Mouse (Mus musculus): ENCODE results near the gene Vsig10. TPM values are rescaled to one million over a fixed set of nuclear protein-coding genes. Genes with fewer than 3 reads are reported as not detected.

The Vsig10 gene
- total RNA-seq, 2 experiments from 2014 or later: 16.3 to 23.0 TPM

DNA sequence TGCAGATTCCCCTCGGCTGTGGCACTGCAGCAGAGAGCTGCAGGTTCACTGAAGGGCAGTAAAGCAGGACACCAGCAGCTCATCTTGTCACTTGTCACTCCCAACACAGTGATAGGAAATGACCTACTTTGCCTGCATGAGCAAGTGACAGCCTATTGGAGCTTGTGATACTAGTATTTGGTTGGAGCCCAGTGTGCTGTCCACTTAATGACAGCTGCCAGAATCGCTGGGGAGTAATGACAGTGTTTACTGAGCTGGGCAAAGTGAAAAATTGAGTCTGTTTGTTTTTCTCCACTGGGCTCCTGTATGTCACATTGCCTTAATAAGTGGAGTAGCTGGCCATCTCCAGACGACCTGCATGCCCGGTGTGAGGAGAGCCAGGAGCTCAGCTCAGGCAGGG lies 61.3 kb downstream of the Vsig10 start:
- DNase-seq: no peak

DNA sequence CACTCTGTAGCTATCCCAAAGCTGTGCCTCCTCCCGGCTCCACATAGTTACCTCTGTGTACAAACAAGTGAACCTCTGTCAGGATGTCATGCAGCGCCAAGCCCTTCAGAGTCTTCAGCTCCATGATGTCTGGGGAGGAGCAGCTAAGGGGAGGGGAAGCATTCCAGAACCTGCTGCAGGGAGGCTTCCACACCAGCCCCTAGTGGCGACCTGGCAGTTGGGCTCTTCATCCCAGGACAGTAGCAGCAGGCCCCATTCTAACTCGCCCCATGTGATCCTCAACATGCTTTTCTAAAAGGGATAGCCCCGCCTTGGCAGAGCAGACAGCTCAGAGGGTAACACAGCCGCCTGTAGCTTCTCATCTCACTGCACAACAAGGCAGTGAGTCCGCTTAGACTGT lies 62.9 kb downstream of the Vsig10 start:
- no peak for DNase-seq

DNA sequence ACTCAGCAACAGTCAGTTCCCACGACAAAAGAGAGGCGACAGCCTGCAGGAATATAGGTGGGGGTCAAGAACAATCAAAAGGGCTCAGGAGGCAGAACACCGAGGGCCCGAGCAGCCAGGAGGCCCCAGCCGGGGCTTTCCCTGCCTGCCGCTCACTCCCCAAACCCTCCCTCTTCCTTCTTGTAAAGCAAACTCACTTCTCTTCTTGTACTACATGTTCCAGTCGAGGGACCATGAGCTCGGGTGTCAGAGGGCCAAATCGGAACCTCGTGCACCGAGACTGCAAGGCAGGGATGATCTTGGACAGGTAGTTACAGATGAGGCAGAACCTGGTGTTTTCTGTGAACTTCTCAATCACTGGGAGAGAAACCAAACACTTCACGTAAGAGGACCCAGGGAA lies 64.3 kb downstream of the Vsig10 start:
- DNase-seq: no peak

DNA sequence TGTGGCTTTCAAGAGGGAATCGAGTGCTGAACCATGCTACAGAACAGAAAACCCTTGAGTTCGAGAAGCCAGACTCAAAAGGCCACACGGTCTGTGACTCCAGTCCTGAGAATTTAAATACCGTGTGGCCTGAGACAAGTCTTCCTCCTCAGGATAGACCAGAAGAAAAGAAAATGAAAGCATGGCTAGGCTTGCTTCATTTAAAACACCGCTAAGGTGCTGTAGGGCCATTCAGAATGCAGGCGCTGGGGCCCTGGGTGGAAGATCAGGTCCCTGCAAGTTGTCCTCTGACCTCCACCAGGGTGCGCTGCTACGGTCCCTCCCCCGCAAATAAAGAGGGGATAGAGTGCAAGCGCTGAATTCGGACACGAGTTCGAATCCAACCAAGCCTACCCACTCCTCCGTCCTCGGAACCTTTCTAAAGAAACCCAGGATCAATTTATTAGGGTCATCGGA lies 69.4 kb downstream of the Vsig10 start:
- DNase-seq: peak; percentile 47 to 48

DNA sequence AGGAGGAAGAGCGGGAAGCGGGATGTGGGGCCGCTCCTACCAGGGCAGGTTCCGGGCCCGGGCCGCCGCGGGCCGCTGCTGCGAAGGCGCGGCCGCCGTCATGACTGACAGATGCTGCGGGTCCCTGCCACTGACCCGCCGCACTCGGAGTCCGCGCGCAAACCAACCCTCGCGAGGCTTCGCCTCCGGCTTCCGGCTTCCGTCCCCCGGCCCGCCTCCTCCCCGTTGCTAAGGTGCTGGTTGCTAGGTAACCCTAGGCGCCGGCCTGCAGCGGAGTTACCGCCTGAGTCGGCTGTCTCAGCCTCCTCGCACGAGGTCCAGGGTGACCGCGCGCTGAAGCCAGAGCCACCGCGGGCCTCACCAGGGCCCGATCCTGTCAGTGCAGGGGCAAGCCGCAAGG lies 70.0 kb downstream of the Vsig10 start, which contains the start of gene Rfc5:
Gene Rfc5 (minus strand): TSS at position 171 of the 400 bp plus-strand sequence.
- peak; percentile 99 for DNase-seq

DNA sequence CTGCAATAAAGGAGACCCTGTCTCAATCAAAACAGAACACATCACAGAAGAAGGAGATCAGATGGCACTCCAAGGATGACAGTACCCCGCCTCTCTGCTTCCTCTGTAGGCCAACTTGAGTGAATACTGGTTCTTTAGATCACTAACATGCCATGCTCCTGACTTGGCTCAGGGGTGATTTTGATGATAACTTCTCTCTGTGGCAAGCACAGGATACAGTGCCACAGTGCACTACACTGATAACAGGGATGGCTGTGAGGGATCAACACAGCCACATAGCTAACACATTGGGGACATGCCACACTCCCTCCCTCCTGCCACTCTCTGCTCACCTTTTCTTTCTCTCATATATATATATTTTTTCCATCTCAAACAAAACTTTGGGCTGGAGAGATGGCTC lies 72.0 kb downstream of the Vsig10 start:
- no peak for DNase-seq

DNA sequence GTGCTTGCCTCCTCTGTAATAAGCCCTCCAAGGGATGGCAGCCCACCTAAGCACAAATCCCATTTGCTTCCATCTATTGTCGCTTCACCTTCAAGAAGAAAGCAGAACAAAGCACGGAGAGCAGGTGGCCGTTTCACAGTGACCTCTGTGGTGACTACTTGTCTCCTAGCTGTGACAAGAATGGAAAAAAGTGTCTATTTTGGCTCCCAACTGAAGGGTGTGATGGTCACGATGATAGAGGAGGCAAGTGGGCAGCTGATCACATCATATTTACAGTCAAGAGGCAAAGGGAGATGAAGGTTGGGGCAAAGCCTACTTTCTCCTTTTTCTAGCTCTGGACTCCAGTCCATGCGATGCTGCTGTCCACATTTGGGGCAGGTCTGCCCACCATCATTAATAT lies 77.0 kb downstream of the Vsig10 start:
- DNase-seq: no peak

DNA sequence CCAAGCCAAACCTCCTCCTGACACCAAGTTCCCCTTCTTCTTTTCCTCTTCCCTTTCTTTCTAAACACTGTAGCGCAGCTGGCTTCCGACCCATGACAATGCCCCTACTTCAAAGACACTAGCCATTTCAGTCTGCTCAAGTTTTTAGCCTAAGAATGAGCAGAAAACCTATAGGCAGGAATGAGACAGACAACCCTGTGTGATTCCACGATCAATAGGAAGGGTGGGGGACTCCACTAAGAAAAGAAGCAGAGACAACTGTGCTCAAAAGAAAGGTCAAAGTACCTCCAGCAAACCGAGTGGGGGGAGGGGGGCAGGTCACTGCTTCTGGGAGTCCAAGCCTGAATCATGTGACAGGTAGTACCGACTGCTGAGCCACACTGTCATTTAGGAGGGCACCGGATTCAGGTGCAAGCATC lies 77.7 kb downstream of the Vsig10 start:
- no peak for DNase-seq

DNA sequence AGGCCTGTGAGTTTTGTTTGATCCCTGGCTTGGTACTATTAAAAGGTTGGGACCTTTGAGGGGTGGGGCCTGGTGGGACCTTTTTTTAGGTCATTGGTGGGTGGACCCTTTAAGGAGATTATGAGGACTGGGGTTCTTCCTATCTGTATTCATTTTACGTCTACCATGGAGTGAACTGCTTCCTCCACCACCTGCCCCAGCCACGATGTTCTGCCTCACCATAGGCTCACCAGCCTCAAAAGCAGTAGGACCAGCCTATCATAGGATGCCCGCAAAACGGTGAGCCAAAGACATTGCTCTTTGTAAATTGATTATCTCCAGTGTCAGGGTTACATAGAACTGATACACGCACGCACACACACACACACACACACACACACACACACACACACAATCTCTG lies 78.5 kb downstream of the Vsig10 start:
- no peak for DNase-seq

DNA sequence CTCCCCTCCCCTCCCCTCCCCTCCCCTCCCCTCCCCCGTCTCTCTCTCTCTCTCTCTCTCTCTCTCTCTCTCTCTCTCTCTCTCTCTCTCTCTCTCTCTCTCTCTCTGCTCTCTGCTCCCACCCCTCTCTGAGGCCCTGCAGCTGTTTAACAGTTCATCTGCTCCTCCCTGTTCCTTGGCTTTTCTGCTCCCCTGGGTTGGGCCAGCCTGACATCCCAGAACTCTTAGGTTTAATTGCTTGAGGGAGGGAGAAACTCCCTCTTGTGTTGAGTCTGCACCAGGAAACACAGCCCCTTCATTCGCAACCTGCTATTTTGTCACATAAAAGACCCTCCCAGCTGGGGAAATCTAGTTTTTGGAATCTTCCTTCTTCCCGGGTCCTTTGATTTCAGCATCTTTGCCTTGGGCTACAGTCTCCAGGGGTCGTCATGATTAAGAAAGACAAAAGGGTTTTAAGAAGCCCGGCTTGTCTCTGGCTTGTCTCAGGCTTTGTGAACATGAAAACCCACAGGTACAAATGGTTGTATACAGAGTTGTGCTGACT lies 79.2 kb downstream of the Vsig10 start:
- DNase-seq: no peak

DNA sequence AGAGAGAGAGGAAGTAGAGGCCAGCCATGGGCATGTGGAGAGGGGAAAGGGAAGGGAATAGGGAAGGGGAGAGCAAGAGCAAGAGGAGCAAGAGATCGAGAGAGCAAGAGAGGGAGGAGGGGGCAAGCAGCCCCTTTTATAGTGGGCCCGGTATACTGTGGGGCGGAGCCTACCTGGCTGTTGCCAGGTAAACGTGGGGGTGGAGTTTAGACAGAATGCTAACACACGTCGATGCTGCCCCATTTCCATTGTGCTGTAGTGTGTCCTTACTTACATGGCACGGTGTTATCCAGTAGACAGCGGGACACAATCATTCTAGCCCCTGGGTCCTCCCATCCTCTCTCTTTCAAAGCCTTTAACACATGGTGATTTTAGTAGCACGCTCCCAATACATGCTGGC lies 80.4 kb downstream of the Vsig10 start:
- DNase-seq: no peak

DNA sequence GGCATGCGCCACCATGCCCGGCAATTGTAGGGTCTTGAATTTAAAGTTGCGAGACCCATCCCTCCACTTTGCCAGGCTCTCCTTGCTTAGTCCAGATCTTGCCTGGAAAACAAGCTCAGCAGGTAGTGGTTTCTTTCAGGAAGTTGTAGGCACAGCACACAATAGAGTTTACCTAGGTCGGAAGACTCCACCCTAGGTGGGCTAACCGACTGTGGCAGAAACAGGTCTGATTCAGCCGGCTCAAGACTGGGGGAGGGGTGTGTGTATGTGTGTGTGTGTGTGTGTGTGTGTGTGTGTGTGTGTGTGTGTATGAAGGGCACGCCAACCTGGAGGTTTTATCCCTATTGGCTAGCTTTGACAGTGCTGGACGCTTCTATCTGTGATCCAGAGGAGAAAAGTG lies 84.7 kb downstream of the Vsig10 start:
- DNase-seq: no peak

Other genes starting within 250 kb of the Vsig10 start
- 100 to 1,000 TPM; 115 to 134 TPM for gene Suds3, start 203.0 kb upstream of the Vsig10 start, total RNA-seq (2021)
- 10 to 100 TPM; 31.3 to 40.7 TPM for gene Taok3, start 199.0 kb upstream of the Vsig10 start, total RNA-seq (2021)
- gene Pebp1, start 31.5 kb upstream of the Vsig10 start, total RNA-seq (2021): 1,000 to 10,000 TPM; 1,300 to 1,490 TPM
- 100 to 1,000 TPM; 134 to 135 TPM for gene Wsb2, start 38.2 kb downstream of the Vsig10 start, total RNA-seq (2021)
- gene Rfc5, start 70.0 kb downstream of the Vsig10 start, total RNA-seq (2021): 1 to 10 TPM; 7.5 to 8.7 TPM
- gene Ksr2, start 94.9 kb downstream of the Vsig10 start, total RNA-seq (2021): 1 to 10 TPM; 2.5 to 3.9 TPM

Data from adrenal gland, postnatal 36 days (tissue).